ENCODE assay signal across 18 mouse cellular contexts in genomic region chr9:110757816-110758215, GRCm38 (mm10). TPM values are rescaled to one million over a fixed set of nuclear protein-coding genes. Genes with fewer than 3 reads are reported as not detected.
"Had no signal": no experiment of that assay in that cellular context is flagged by ENCODE, and none has a peak within 500 bp of the region (broad histone marks: within the 10 kb centered on the region; RNA-seq: fewer than 3 reads in every experiment).

No protein-coding gene starts in this region.

- DNase-seq: kidney, postnatal 10 days; kidney, postnatal 4 days; liver, embryonic 13.5 days; liver, postnatal 0 days; thymus, postnatal 4 days had no signal

- H3K27ac ChIP-seq: layer of hippocampus, adult 2 months; limb, embryonic 12.5 days; liver, embryonic 13.5 days; lung, embryonic 15.5 days; macrophage; midbrain, embryonic 15.5 days; neural tube, embryonic 12.5 days; stomach, postnatal 0 days had no signal

- H3K9ac ChIP-seq: liver, embryonic 13.5 days; liver, postnatal 0 days; lung, embryonic 15.5 days; midbrain, embryonic 15.5 days; neural tube, embryonic 12.5 days had no signal

- H3K4me2 ChIP-seq: limb, embryonic 12.5 days; liver, embryonic 13.5 days; lung, embryonic 15.5 days; midbrain, embryonic 15.5 days; neural tube, embryonic 12.5 days had no signal

- H3K36me3 ChIP-seq: limb, embryonic 12.5 days; liver, embryonic 13.5 days; lung, embryonic 15.5 days; midbrain, embryonic 15.5 days; neural tube, embryonic 12.5 days had no signal

- H3K4me1 ChIP-seq: midbrain, embryonic 15.5 days; neural tube, embryonic 12.5 days had no signal

- ATAC-seq: liver, postnatal 0 days; midbrain, embryonic 15.5 days had no signal

- H3K27me3 ChIP-seq: liver, embryonic 13.5 days; lung, embryonic 15.5 days; midbrain, embryonic 15.5 days; neural tube, embryonic 12.5 days had no signal

- H3K4me3 ChIP-seq: layer of hippocampus, adult 2 months; limb, embryonic 12.5 days; liver, embryonic 13.5 days; lung, embryonic 15.5 days; midbrain, embryonic 15.5 days; neural tube, embryonic 12.5 days had no signal

- H3K9me3 ChIP-seq: limb, embryonic 12.5 days; liver, embryonic 13.5 days; lung, embryonic 15.5 days; midbrain, embryonic 15.5 days; neural tube, embryonic 12.5 days had no signal

RNA-seq across cellular contexts. Expression of gene Pth1r, which starts 10.9 kb away (rescaled TPM):
- total RNA-seq: monocyte, adult 5-6 weeks; neutrophil, adult 5-6 weeks had no signal

RNA-seq across cellular contexts. Expression of gene Myl3, which starts 16.2 kb away (rescaled TPM):
- total RNA-seq: layer of hippocampus, adult 2 months; left cerebral cortex, adult 18-20 months; monocyte, adult 5-6 weeks; neutrophil, adult 5-6 weeks had no signal
- polyA plus RNA-seq: macrophage had no signal

RNA-seq across cellular contexts. Expression of gene Prss42, which starts 40.1 kb away (rescaled TPM):
- total RNA-seq: layer of hippocampus, adult 2 months; layer of hippocampus, postnatal 10 days; left cerebral cortex, adult 18-20 months; left cerebral cortex, postnatal 10 days; monocyte, adult 5-6 weeks; neutrophil, adult 5-6 weeks had no signal
- polyA plus RNA-seq: kidney, embryonic 14.5 days; limb, embryonic 12.5 days; liver, embryonic 13.5 days; liver, postnatal 0 days; lung, embryonic 15.5 days; macrophage; midbrain, embryonic 15.5 days; neural tube, embryonic 12.5 days; stomach, postnatal 0 days had no signal

RNA-seq across cellular contexts. Expression of gene Prss44, which starts 56.0 kb away (rescaled TPM):
- total RNA-seq: layer of hippocampus, adult 2 months; layer of hippocampus, postnatal 10 days; left cerebral cortex, adult 18-20 months; left cerebral cortex, postnatal 10 days; monocyte, adult 5-6 weeks; neutrophil, adult 5-6 weeks had no signal
- polyA plus RNA-seq: kidney, embryonic 14.5 days; limb, embryonic 12.5 days; liver, embryonic 13.5 days; liver, postnatal 0 days; lung, embryonic 15.5 days; macrophage; midbrain, embryonic 15.5 days; neural tube, embryonic 12.5 days; stomach, postnatal 0 days had no signal
